Mouse (Mus musculus) central nervous system, embryonic 11.5 days (tissue): ENCODE data around the gene Zfp677. TPM values are rescaled to one million over a fixed set of nuclear protein-coding genes. Genes with fewer than 3 reads are reported as not detected.

Experiments
- polyA plus RNA-seq: library from polyadenylated mRNA; depleted of rRNA; stranded (reverse); fragments of >200 nt; gene quantifications from 2 replicates; pipeline ENCODE4 v1.2.3, GENCODE M21; 2012; rRNA removed

Zfp677 gene
- polyA plus RNA-seq = 0.94 and 2.3 TPM in 2 replicates

DNA sequence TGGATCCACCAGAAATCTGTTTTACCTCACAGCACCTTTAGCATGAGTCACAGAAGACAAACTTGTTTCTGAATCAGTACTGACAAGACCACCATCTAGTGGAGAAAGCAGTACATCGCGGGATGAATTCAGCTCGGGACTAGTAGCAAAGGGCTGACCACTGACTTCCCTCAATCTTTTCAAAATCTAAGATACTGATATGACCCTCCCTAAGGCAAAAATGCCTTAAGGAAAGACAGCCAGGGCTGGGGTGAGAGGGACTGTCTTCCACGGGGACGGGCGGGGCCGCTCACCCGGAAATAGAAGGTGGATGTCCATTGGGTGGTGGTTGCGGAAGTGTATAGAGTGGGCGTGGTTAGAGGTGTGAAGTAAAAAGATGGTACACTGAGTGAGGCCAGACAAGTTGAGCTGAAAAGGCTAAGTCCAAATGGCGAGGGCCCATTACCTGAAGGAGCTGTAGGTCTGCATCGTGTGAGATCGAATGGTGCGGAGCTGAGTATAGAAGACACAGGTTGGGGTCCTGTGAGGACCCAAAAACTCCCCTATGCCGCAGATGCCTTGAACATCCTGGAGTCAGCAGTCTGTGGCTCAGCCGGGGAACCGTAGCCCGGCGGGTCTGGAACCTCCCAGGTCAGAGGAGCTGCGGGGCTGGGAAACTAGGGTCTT, at the start of gene Zfp677:
Gene Zfp677 (plus strand): TSS at position 358 of the 666 bp plus-strand sequence.

DNA sequence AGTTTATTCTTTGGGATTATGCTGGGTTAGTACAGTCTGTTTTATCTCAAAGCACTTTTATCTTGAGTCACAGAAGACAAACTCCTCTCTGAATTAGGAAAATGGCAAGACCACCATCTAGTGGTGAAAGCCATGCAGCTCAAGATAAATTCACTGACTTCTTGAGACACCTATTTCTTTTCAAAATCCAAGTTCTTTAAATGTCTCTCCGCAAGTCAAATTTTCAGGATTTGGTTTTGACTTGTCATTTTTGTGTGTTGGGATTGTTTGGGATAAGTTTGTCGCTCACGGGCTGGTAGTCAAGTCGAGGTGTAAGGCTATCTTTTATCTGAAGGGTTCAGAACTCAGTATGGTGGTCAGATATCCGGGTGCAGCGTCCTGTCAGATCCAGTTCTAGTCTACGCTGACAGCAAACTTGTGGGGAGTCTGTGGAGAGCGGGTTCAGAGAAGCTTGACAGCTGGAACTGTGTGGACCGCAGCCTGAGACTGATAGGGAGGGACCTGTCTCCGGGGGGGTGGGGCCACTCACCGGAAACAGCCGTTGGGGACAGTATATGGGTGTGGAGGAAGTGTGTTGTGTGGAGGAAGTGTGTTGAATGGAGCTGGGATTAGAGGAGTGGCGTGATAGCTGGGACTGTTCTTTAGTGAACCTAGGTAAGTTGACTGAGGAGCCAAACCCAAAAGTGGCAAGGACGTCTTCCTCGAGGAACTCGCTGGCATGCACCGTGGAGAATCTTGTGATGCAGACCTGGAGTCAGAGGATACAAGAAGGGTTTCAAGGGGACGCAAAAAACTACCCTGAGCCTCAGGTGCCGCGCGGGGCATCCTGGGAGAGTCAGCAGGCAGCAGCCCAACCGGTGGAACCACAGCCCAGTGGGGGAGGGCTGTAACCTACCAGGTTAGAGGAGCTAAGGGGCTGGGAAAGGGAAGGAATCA, 39.4 kb downstream of the Zfp677 start, which contains the start of gene Zfp54:
Gene Zfp54 (plus strand): TSS at position 564 of the 936 bp plus-strand sequence.

Other genes starting within 250 kb of the Zfp677 start
- gene Vmn1r234, start 157.7 kb upstream of the Zfp677 start, polyA plus RNA-seq = not detected in 2 replicates
- not detected in 2 replicates for gene Vmn1r235, start 127.3 kb upstream of the Zfp677 start, polyA plus RNA-seq
- gene Vmn1r236, start 100.8 kb upstream of the Zfp677 start, polyA plus RNA-seq = not detected in 2 replicates
- gene Vmn1r237, start 71.9 kb upstream of the Zfp677 start, polyA plus RNA-seq = not detected in 2 replicates
- gene Zfp54, start 39.5 kb downstream of the Zfp677 start, polyA plus RNA-seq = 1.6 and 2.2 TPM in 2 replicates
- gene Zfp51, start 66.6 kb downstream of the Zfp677 start, polyA plus RNA-seq = 3.8 and 8.1 TPM in 2 replicates
- 3.2 and 5.2 TPM in 2 replicates for gene Zfp53, start 105.2 kb downstream of the Zfp677 start, polyA plus RNA-seq
- gene Zfp52, start 151.8 kb downstream of the Zfp677 start, polyA plus RNA-seq = 1.1 and 2.3 TPM in 2 replicates
- gene Zfp948, start 183.3 kb downstream of the Zfp677 start, polyA plus RNA-seq = 8.3 and 15.7 TPM in 2 replicates